Mouse (Mus musculus): Measurements from ENCODE around the gene Nat8f1. TPM values are rescaled to one million over a fixed set of nuclear protein-coding genes. Genes with fewer than 3 reads are reported as not detected.
"Not testable (repeated sequence)": the region's sequence is repeated elsewhere in the genome, so short reads cannot be mapped to it uniquely, and the experiment has no call there.

Nat8f1 gene
- total and polyA plus RNA-seq, 3 experiments, result 0.50 to 4.7 (median 1.4) TPM

- no peaks in the 10 kb centered on the region for H3K4me1 ChIP-seq (ENCODE audit: control insufficient read depth in 1 of 2, insufficient read depth in 2 of 2)
- H3K9me3 ChIP-seq (replicated peaks; ENCODE audit: low read length), result no peaks in the 10 kb centered on the region
- TF ChIP-seq USF2 (conservative IDR thresholded peaks at IDR 0.05; ENCODE audit: low read depth, low read length), result no peak
- no peak for TF ChIP-seq ELF1 (IDR thresholded peaks at IDR 0.05; ENCODE audit: low read depth, low read length)
- no peak for TF ChIP-seq HCFC1 (IDR thresholded peaks at IDR 0.05; ENCODE audit: low read depth, low read length)
- TF ChIP-seq KAT2A (IDR thresholded peaks at IDR 0.05; ENCODE audit: insufficient replicate concordance, low read length), result no peak
- no peak for TF ChIP-seq UBTF (IDR thresholded peaks at IDR 0.05; ENCODE audit: low read depth, low read length)
- TF ChIP-seq ZMIZ1 (IDR thresholded peaks at IDR 0.05; ENCODE audit: low read depth, low read length), result no peak
- TF ChIP-seq ETS1 (conservative IDR thresholded peaks at IDR 0.05; ENCODE audit: low read depth, low read length), result no peak
- TF ChIP-seq EP300 (IDR thresholded peaks at IDR 0.05; ENCODE audit: low read length), result no peak
- TF ChIP-seq POLR2A (IDR thresholded peaks at IDR 0.05; ENCODE audit: low read depth, low read length), result no peak
- 0 out of 2 replicates have a peak, but pooled peaks cover 3% of the 10 kb centered on the region for H3K79me2 ChIP-seq (replicated peaks; ENCODE audit: control insufficient read depth, extremely low read depth, insufficient read depth, poor library complexity, severe bottlenecking)
- in situ Hi-C loops (cut with MboI; ENCODE audit: low pct_ligation_motif_present, low pct_unique_long_range_greater_than_20kb, low sequenced_read_pairs) (loop anchor here (25.0 kb wide), 2 partner anchors 336 to 461 kb away; partner anchors contain the start of genes Alms1, Cct7 and Pradc1), dilution Hi-C loops (cut with MboI; ENCODE audit: extremely low pct_ligation_motif_present, extremely low pct_unique_long_range_greater_than_20kb, low sequenced_read_pairs) (no loop called here)
- no peak overlapping the region for H3K4me2 ChIP-seq (ENCODE audit: insufficient read depth, low read depth, poor library complexity, severe bottlenecking)
- peaks cover 37 to 88% of the 10 kb centered on the region in 2 experiments for H3K36me3 ChIP-seq (replicated peaks in 1 of 2; ENCODE audit: control insufficient read depth in 1 of 2, insufficient read depth in 1 of 2, low read length in 1 of 2)
- H3K27me3 ChIP-seq (replicated peaks), result no peaks in the 10 kb centered on the region
- H3K9ac ChIP-seq (ENCODE audit: insufficient read depth, low read depth), result no peak overlapping the region
- H3K27ac ChIP-seq (ENCODE audit: insufficient read depth, low read depth), result no peak overlapping the region
- H3K4me3 ChIP-seq (replicated peaks in 1 of 3; ENCODE audit: low read depth in 2 of 3, low read length in 2 of 3, poor library complexity in 1 of 3), result no peak overlapping the region
- no peak for DNase-seq (ENCODE audit: extremely low read depth)
These were observed 8.2 kb upstream of the Nat8f1 start for GRCm38 (mm10) chr6:85923643-85924042.

DNA sequence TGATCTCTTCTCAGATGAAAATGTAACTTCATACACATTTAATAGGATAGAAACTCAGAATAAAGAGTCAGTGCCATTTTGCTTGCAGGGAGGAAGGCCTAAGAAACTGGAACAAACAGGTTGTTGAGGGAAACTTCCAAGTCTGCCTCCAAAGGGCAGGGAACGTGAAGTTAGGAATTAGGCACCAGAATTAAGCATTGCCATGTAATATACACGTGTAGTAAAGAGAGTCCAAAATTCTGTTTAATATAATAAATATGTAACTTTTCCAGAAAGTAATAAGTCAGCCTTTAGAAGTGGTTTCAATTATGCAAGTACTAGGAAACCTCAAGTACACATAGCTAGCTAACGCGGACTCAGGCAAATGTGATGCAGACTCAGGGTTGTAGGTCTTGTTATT, 3.9 kb upstream of the Nat8f1 start:
- H3K27ac ChIP-seq (ENCODE audit: insufficient read depth, low read depth), result no peak overlapping the region
- in situ Hi-C loops (cut with MboI; ENCODE audit: low pct_ligation_motif_present, low pct_unique_long_range_greater_than_20kb, low sequenced_read_pairs), result loop anchor here (25.0 kb wide), 2 partner anchors 332 to 457 kb away; partner anchors contain the start of genes Alms1, Cct7 and Pradc1
- H3K4me1 ChIP-seq (ENCODE audit: control insufficient read depth in 1 of 2, insufficient read depth in 2 of 2), result peaks cover 0 to 5% of the 10 kb centered on the region in 2 experiments; a peak in 1 of 4 replicates
- H3K27me3 ChIP-seq (replicated peaks), result no peaks in the 10 kb centered on the region
- TF ChIP-seq ZNF384 (IDR thresholded peaks at IDR 0.05; ENCODE audit: low read depth, low read length) (no peak), RCOR1 (conservative IDR thresholded peaks at IDR 0.05; ENCODE audit: low read depth, low read length) (no peak), NELFE (IDR thresholded peaks at IDR 0.05; ENCODE audit: low read depth, low read length) (no peak)
- 0 out of 2 replicates have a peak, but pooled peaks cover 6% of the 10 kb centered on the region for H3K79me2 ChIP-seq (replicated peaks; ENCODE audit: control insufficient read depth, extremely low read depth, insufficient read depth, poor library complexity, severe bottlenecking)
- DNase-seq (ENCODE audit: extremely low read depth), result no peak
- dilution Hi-C loops (cut with MboI; ENCODE audit: extremely low pct_ligation_motif_present, extremely low pct_unique_long_range_greater_than_20kb, low sequenced_read_pairs), result no loop called here
- no peak overlapping the region for H3K4me3 ChIP-seq (replicated peaks in 1 of 3; ENCODE audit: low read depth in 2 of 3, low read length in 2 of 3, poor library complexity in 1 of 3)
- peaks cover 5 to 48% of the 10 kb centered on the region in 2 experiments for H3K36me3 ChIP-seq (replicated peaks in 1 of 2; ENCODE audit: control insufficient read depth in 1 of 2, insufficient read depth in 1 of 2, low read length in 1 of 2)
- H3K4me2 ChIP-seq (ENCODE audit: insufficient read depth, low read depth, poor library complexity, severe bottlenecking), result no peak overlapping the region
- no peak overlapping the region for H3K9ac ChIP-seq (ENCODE audit: insufficient read depth, low read depth)
- H3K9me3 ChIP-seq (replicated peaks; ENCODE audit: low read length), result no peaks in the 10 kb centered on the region

- H3K4me3 ChIP-seq (replicated peaks in 1 of 3; ENCODE audit: low read depth in 2 of 3, low read length in 2 of 3, poor library complexity in 1 of 3); H3K4me1 ChIP-seq (ENCODE audit: control insufficient read depth in 1 of 2, insufficient read depth in 2 of 2); dilution Hi-C loops (cut with MboI; ENCODE audit: extremely low pct_ligation_motif_present, extremely low pct_unique_long_range_greater_than_20kb, low sequenced_read_pairs); H3K27me3 ChIP-seq (replicated peaks); DNase-seq (ENCODE audit: extremely low read depth); H3K9me3 ChIP-seq (replicated peaks; ENCODE audit: low read length); H3K4me2 ChIP-seq (ENCODE audit: insufficient read depth, low read depth, poor library complexity, severe bottlenecking); H3K9ac ChIP-seq (ENCODE audit: insufficient read depth, low read depth); H3K79me2 ChIP-seq (replicated peaks; ENCODE audit: control insufficient read depth, extremely low read depth, insufficient read depth, poor library complexity, severe bottlenecking); H3K27ac ChIP-seq (ENCODE audit: insufficient read depth, low read depth): not testable (repeated sequence)
- H3K36me3 ChIP-seq (replicated peaks in 1 of 2; ENCODE audit: control insufficient read depth in 1 of 2, insufficient read depth in 1 of 2, low read length in 1 of 2), result peaks cover 5 to 40% of the 10 kb centered on the region in 2 experiments
- in situ Hi-C loops (cut with MboI; ENCODE audit: low pct_ligation_motif_present, low pct_unique_long_range_greater_than_20kb, low sequenced_read_pairs), result loop anchor here (25.0 kb wide), 2 partner anchors 331 to 456 kb away; partner anchors contain the start of genes Alms1, Cct7 and Pradc1
These were observed 2.9 kb upstream of the Nat8f1 start for GRCm38 (mm10) chr6:85918341-85918740.
